Mouse (Mus musculus) spleen, postnatal 4 days (tissue): Measurements from ENCODE around the gene Tns4.

ENCODE experiments used
- DNase-seq, 2 experiments: peaks; one replicate each; pipeline ENCODE4 v3.0.0; 2022; ENCODE audit warnings: low spot score in 2 of 2

The Tns4 gene

GRCm38 (mm10) chr11:99047120-99047519 is 42.0 kb downstream of the Tns4 start:
- DNase-seq, result no peak

- no peak for DNase-seq
Observed at GRCm38 (mm10) chr11:99045159-99045889, 43.8 kb downstream of the Tns4 start.

GRCm38 (mm10) chr11:99044306-99044705 is 44.8 kb downstream of the Tns4 start:
- no peak for DNase-seq

- no peak for DNase-seq
Observed at GRCm38 (mm10) chr11:99043632-99044031, 45.5 kb downstream of the Tns4 start.

- no peak for DNase-seq
Observed at GRCm38 (mm10) chr11:99042834-99043431, 46.2 kb downstream of the Tns4 start.

- no peak for DNase-seq
Observed at GRCm38 (mm10) chr11:99041841-99042780, 47.0 kb downstream of the Tns4 start.

GRCm38 (mm10) chr11:99041051-99041729 is 47.9 kb downstream of the Tns4 start, which contains the start of gene Igfbp4:
Igfbp4 (plus strand) TSS chr11:99041244.
- DNase-seq, result peak; percentile 46 to 74

- DNase-seq, result no peak
Observed at GRCm38 (mm10) chr11:99040346-99040974, 48.6 kb downstream of the Tns4 start.

- peak; percentile 64 to 79 for DNase-seq
Observed at GRCm38 (mm10) chr11:99039782-99040181, 49.3 kb downstream of the Tns4 start.

GRCm38 (mm10) chr11:99036254-99036653 is 52.9 kb downstream of the Tns4 start:
- DNase-seq, result no peak

- DNase-seq, result no peak
Observed at GRCm38 (mm10) chr11:99035350-99035749, 53.8 kb downstream of the Tns4 start.

- DNase-seq, result no peak
Observed at GRCm38 (mm10) chr11:99026899-99027440, 62.1 kb downstream of the Tns4 start.

- no peak for DNase-seq
Observed at GRCm38 (mm10) chr11:99025878-99026277, 63.2 kb downstream of the Tns4 start.

- no peak for DNase-seq
Observed at GRCm38 (mm10) chr11:99024468-99025134, 64.5 kb downstream of the Tns4 start.

- peak; percentile 93 to 97 for DNase-seq
Observed at GRCm38 (mm10) chr11:99023500-99024467, 65.3 kb downstream of the Tns4 start, which contains the start of gene Top2a. Top2a (minus strand) TSS chr11:99024189.

- DNase-seq, result no peak
Observed at GRCm38 (mm10) chr11:99023094-99023493, 66.0 kb downstream of the Tns4 start.

GRCm38 (mm10) chr11:99022384-99022933 is 66.6 kb downstream of the Tns4 start:
- DNase-seq, result no peak

- DNase-seq, result no peak
Observed at GRCm38 (mm10) chr11:99019844-99020243, 69.3 kb downstream of the Tns4 start.
